Mouse (Mus musculus) CD8-positive naive resting alpha-beta T cell, adult 2 months (primary cell): ENCODE data around the gene Jade2.

Experiments
- DNase-seq, 2 experiments: peaks; one replicate each; pipeline ENCODE4 v3.0.0; 2022; ENCODE audit warnings: low read depth in 2 of 2, low spot score in 2 of 2

Jade2 gene

GRCm38 (mm10) chr11:51835598-51835997 is 21.9 kb downstream of the Jade2 start:
- DNase-seq: no peak

GRCm38 (mm10) chr11:51834067-51834411 is 23.4 kb downstream of the Jade2 start:
- no peak for DNase-seq

- DNase-seq: no peak
These were observed 23.9 kb downstream of the Jade2 start for GRCm38 (mm10) chr11:51833393-51834066.

DNA sequence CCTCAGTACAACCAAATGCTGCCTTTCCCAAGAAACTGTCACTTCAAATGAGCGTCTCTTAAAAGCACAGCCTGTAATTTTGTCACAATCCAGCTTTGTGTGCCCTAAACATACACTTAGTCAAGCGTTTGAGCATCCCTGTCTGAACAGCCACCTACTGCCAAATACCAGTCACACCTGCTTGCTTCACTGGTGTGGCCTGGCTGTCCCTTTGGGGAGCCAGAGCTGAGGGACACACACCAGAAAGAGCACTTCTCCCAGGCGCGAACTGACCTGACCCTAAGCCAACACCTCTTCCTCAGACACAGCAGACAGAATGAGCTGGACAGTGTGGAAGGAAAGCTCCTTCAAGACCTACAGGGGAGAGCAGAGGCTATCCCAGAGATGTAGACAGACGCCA is 24.5 kb downstream of the Jade2 start:
- no peak for DNase-seq

- DNase-seq: no peak
These were observed 25.2 kb downstream of the Jade2 start for GRCm38 (mm10) chr11:51831962-51832909.

DNA sequence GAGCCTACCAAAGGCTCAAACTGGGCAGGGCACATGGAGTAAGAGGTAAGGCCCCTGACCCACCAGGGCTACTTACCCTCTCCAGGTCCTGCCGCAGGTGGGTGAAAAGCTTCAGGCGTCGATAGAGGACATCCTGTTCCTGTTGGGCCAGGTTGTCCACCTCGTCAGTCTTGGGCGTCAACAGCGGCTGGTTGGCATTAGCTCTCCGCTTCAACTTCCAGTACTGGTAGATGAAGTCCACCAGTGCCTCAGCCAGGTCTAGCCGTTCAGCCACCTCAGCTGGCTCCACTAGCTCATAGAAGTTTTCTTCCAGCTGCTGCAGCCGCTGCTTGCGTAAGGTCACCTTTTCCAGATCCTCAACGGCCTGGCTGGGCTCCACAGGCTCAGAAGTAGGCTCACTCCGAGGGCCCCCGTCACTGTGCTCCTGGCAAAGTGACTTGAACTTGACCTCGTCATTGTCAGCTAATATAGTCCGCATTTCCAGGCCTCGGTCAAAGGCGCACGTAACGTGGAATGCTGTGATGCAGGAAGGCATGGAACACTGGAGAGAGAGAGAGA is 32.5 kb downstream of the Jade2 start:
- DNase-seq: no peak

- no peak for DNase-seq
These were observed 33.3 kb downstream of the Jade2 start for GRCm38 (mm10) chr11:51823963-51824753.

GRCm38 (mm10) chr11:51823271-51823670 is 34.2 kb downstream of the Jade2 start:
- DNase-seq: no peak

- DNase-seq: no peak
These were observed 34.7 kb downstream of the Jade2 start for GRCm38 (mm10) chr11:51822736-51823135.

- DNase-seq: peak; percentile 64 to 76
These were observed 36.6 kb downstream of the Jade2 start for GRCm38 (mm10) chr11:51820861-51821260.

DNA sequence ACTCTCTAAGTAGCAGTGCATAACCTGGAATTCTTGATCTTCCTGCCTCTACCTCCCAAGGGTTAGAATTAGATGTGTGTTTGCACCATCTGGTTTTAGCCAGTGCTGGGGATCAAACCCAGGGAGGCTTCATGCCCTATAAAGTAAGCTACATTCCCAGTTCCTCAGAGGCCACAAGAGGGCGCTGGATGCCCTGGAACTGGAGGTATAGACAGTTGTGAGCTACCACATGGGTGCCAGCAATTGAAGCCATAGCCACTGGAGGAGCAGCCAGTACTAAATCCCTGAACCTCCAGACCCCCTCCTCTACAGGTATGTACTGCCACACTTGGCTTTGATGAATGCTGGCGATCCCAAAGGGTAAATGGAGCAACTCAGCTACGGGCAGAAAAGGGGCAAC is 37.5 kb downstream of the Jade2 start:
- DNase-seq: peak; percentile 51 to 55

DNA sequence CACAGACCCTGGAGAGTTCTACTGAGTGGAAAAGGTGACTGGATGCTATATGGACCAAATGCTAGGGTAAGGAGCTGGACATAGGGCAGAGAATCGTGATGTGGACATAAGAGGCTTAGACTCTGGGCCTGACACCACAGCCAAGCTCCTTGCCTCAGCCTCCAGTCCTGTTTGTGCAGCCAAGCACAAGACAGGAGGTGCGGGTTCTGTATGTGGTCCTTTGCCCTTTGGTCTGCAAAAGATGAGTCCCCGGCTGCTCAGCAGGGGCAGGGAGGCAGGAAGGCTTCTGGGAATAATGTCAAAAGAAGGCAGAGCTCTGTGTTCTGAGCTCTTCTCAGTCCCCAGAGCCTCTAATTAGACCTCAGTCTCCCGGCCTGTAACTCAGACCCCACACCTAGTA is 38.6 kb downstream of the Jade2 start:
- no peak for DNase-seq

DNA sequence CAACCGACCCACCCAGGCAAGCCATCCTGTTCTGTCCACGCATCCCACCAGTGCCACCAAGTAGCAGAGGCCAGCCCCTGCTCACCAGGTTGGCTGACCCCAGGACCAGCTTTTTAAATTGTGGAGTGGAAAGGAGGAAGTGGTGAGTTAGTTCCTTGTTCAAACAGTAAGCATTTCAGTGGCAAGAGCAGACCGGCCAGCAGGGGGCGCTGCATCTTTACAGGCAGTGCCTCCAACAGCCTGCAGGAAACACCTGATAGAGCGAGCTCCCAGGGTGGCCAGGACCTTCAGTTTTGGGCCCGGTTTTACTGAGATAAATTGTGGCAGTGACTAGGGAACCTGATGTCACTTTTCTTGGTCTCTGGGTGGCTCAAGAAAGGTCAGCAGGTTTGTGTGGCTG is 39.7 kb downstream of the Jade2 start:
- DNase-seq: peak; percentile 89 to 93

DNA sequence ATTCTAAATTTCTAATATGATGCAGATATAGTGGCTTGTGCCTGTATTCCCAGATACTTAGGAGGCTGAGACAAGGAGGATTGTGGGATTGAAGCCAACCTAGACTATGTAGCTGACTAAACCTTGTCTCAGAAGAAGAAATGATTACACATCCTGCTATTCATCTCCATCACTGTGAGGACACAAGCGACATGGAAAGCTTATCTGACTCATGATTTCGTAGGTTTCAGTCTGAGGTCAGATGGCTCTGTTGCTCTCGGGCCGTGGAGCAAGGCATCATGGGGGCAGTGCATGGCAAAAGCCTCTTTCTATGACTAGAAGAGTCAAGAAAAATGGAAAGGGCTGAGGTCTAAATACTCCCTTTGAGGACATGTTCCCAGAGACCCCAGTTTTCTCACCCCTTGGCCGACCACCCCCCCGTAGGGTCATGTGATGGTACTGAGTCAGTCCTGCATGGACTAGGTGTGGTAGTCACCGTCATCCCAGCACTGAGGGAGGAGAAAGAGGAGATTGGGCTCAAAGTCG is 45.4 kb downstream of the Jade2 start:
- DNase-seq: no peak

GRCm38 (mm10) chr11:51811230-51811629 is 46.2 kb downstream of the Jade2 start:
- DNase-seq: no peak

- no peak for DNase-seq
These were observed 47.7 kb downstream of the Jade2 start for GRCm38 (mm10) chr11:51809632-51810224.

DNA sequence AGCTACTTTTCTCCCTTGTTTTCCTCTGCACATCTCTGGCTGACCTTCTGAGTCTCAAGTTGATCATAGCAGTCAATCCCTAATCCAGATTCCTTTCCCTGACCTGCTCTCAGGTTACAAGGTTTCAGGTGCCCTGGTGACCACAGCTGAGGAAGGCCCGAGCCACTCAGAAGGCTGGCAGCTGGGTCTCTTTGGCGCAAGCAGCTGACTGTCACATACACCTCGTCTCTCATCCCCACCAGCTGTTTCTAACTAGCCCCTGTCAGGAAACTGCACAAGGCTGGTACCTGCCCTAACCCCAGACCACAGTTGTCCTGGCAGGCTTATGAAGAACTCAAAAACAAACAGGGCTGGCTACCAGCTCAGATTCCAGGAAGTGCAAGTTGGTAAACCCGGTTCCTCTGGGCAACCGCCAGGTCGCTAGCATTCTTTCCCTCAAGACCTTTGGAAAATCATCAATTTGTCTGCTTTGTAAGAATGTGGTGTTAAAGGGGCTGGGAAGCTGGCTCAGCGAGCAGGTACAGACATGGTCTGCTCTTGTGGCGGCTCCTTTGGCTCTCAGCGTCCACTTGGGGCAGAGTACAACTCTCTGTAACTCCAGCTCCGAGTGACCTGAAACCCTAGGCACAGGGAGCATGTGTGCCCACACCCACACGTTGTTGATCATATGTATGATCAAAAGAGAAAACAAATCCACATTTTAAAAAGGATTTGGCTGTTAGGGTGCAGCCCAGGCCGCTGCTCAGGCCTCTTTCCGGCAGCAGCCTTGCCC is 50.2 kb downstream of the Jade2 start:
- no peak for DNase-seq

- DNase-seq: peak; percentile 70 to 81
These were observed 52.1 kb downstream of the Jade2 start for GRCm38 (mm10) chr11:51805221-51805981.

DNA sequence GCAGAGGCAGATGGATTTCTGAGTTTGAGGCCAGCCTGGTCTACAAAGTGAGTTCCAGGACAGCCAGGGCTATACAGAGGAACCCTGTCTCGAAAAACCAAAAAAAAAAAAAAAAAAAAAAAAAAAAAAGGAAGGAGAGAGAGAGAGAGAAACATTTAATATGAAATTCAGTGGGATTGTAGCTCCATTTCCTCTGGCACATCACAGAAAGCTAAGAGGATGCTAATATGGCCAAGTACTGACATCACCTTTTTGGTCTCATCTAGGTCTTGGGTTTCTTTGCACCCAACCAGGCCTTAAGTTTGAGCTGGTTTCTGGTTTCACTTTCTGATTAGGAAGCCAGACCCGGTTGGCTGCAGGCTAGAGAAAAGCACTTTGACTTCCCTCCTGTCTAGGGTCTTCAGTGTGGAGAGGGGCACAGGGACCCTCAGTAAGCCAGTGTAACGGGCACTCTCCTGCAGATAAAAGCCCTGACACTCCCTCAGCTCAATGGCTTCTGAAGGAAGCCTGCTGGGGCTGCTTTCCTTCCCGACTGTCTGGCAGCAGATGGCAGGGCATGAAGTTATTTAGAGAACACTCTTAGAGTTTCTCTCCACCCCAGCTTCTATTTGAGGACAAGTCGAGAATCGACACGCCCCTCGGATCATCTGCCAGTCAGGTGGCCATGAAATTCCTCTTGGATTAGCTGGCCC is 56.7 kb downstream of the Jade2 start:
- no peak for DNase-seq
